Mouse (Mus musculus) left cerebral cortex, postnatal 36 days (tissue): ENCODE data around the gene Sema6d. TPM values are rescaled to one million over a fixed set of nuclear protein-coding genes. Genes with fewer than 3 reads are reported as not detected.

Experiments used
- DNase-seq, 2 experiments: peaks; one replicate each; pipeline ENCODE4 v3.0.0; 2021 to 2022; ENCODE audit warnings: low spot score in 2 of 2, mixed read lengths in 1 of 2
- intact Hi-C: fragments of 180-260 bp; cut with DNase I; formaldehyde crosslinking; loops from one replicate; pipeline ENCODE4 v1.15.1; 2025
- total RNA-seq, 2 experiments: library from RNA; stranded (reverse); gene quantifications; 2 replicates each; pipeline ENCODE4 v1.2.3; 2021

Gene Sema6d
- total RNA-seq, 2 experiments from 2014 or later: 43.6 to 51.6 TPM

- intact Hi-C loops: no loop called here
- no peak for DNase-seq
Observed at GRCm38 (mm10) chr2:124621972-124622621, 532.3 kb downstream of the Sema6d start.

- intact Hi-C loops: no loop called here
- DNase-seq: no peak
Observed at GRCm38 (mm10) chr2:124624247-124624929, 534.6 kb downstream of the Sema6d start.

DNA sequence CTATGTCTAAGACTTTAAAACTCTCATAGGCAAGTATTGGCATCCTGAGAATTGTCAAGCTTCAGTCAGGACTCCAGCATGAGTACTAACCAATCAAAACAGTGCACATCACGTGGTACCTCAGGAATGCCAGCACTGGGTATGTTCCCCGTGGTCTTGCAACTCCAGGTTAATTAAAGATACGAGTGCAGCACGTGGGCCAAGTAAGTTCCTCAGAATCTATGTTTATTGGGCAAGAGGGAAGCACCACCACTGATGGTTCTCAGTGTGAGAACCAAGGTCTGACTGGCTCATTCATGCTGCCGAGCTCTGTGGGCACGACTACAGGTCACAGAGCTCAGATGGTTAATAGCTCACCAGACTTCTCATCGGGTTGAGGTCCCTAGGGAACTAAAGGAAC, 536.7 kb downstream of the Sema6d start:
- no peak for DNase-seq
- intact Hi-C loops: no loop called here

GRCm38 (mm10) chr2:124627664-124628063, 537.9 kb downstream of the Sema6d start:
- intact Hi-C loops: no loop called here
- DNase-seq: no peak

- intact Hi-C loops: no loop called here
- DNase-seq: no peak
Observed at GRCm38 (mm10) chr2:124628701-124629100, 538.9 kb downstream of the Sema6d start.

- no peak for DNase-seq
- intact Hi-C loops: no loop called here
Observed at GRCm38 (mm10) chr2:124634400-124634998, 544.7 kb downstream of the Sema6d start.

DNA sequence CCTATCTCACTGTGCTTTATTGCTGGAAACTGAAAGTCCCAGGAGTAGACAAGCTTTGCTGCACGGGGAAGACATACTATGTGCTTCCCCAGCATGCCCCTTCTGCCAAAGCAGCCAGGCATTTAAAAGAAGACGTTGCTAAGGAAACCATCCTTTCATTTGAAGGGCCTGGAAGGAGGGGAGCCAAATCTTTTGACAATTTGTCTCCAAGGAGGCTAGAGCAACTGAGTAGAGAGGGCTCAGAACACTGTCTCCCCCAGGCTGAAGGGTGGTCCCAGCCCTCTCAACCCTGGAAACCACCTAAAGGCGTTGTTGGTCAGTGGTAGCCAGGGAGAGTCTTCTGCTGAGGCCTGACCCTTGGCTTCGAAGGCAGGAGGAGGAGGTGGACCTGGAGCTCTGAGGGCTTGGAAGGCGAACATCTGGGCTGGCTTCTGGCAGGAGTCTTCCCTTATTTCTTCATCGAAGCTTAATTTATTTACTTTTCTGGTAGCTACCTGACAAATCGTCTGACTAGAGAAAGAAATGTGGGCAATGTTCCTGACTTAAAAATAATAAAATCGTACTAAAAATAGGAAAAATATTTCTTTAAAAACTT, 545.6 kb downstream of the Sema6d start:
- DNase-seq: no peak
- intact Hi-C loops: no loop called here

DNA sequence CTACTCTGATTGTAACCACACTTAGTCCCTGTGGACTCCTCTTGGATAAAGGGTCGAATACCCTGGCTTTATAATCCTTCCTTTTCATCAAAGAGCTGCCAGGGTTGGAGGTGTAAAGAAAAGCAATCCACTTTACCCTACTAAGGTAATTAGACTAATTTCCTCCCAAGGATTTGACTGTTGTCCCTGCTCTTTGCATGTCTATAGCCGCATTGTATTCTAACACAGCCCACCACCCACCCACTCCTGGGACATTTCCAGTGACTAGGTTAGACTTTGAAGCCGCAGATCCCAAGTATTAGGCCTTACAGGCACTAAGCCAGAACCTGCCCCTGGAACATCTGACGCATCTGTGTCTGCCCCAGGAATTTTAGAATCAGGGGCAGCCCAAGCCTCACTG, 547.3 kb downstream of the Sema6d start:
- no peak for DNase-seq
- intact Hi-C loops: no loop called here

- intact Hi-C loops: no loop called here
Observed at GRCm38 (mm10) chr2:124639221-124639963, 549.6 kb downstream of the Sema6d start.

GRCm38 (mm10) chr2:124640500-124641193, 550.9 kb downstream of the Sema6d start:
- intact Hi-C loops: no loop called here
- no peak for DNase-seq

More at GRCm38 (mm10) chr2:124639221-124639963, 549.6 kb downstream of the Sema6d start:
- no peak for DNase-seq

GRCm38 (mm10) chr2:124641194-124641558, 551.4 kb downstream of the Sema6d start:
- intact Hi-C loops: no loop called here
- DNase-seq: no peak

GRCm38 (mm10) chr2:124642131-124642530, 552.4 kb downstream of the Sema6d start:
- DNase-seq: no peak
- intact Hi-C loops: no loop called here

DNA sequence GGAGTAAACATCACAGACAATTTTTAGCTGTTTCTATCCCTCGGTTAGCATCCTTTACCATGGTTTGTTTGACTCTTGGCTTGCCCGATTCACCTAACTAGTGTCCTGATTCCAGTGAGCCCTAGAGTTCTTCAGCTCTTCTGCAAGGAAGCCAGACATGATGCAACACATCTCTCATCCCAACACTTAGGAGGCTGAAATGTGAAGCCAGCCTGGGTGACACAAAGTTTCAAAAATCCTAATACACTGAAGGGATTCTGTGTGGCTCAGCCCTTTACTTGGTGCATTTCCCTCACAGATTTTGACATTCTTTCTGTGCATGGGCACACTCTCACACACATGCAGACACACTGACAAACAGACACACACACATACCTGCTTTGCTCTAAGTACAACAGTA, 560.8 kb downstream of the Sema6d start:
- DNase-seq: no peak
- intact Hi-C loops: no loop called here

GRCm38 (mm10) chr2:124651146-124651545, 561.4 kb downstream of the Sema6d start:
- DNase-seq: peak in 1 of 2 experiments; percentile 13
- intact Hi-C loops: no loop called here

GRCm38 (mm10) chr2:124653161-124653560, 563.4 kb downstream of the Sema6d start:
- no peak for DNase-seq
- intact Hi-C loops: no loop called here

- no peak for DNase-seq
- intact Hi-C loops: loop anchor here (5.0 kb wide), 1 partner anchor 45 kb away; no protein-coding TSS in a partner anchor
Observed at GRCm38 (mm10) chr2:124657358-124657757, 567.6 kb downstream of the Sema6d start.

DNA sequence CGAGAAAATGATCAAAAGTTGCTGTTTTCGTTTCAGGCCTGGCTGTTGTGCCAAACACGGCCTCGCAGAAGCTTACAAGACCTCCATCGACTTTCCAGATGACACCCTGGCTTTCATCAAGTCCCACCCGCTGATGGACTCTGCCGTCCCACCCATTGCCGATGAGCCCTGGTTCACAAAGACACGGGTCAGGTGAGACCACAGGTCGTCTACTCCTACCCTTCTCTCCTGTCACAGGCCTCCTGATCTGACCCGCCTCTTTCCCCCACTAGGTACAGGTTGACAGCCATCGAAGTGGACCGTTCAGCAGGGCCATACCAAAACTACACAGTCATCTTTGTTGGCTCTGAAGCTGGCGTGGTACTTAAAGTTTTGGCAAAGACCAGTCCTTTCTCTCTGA, 568.6 kb downstream of the Sema6d start:
- intact Hi-C loops: loop anchor here (5.0 kb wide), 1 partner anchor 46 kb away; no protein-coding TSS in a partner anchor

DNA sequence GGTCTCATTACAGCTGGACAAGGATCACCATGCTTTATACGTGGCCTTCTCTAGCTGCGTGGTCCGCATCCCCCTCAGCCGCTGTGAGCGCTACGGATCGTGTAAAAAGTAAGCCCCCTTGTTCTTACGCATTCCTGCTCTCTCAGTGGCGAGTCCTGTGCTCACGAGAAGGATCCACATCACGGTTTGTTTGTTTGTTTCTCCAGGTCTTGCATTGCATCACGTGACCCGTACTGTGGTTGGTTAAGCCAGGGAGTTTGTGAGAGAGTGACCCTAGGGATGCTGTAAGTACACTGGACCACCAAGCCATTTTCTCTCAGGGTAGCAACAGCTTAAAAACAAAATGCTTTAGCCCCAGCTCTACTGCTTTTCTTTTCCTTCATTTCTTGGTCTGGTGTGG, 569.8 kb downstream of the Sema6d start:
- intact Hi-C loops: loop anchor here (5.0 kb wide), 1 partner anchor 47 kb away; no protein-coding TSS in a partner anchor
- DNase-seq: no peak

More for the DNA sequence above, 568.6 kb downstream of the Sema6d start:
- no peak for DNase-seq

GRCm38 (mm10) chr2:124660686-124661085, 570.9 kb downstream of the Sema6d start:
- intact Hi-C loops: no loop called here
- no peak for DNase-seq
